Mouse (Mus musculus) urinary bladder, adult 18-20 months (tissue): ENCODE results near the gene Fam172a.
"Not testable (repeated sequence)": the region's sequence is repeated elsewhere in the genome, so short reads cannot be mapped to it uniquely, and the experiment has no call there.

Experiments
- DNase-seq, 2 experiments: peaks; one replicate each; pipeline ENCODE4 v3.0.0; 2022; ENCODE audit warnings: low spot score in 2 of 2, mixed read lengths in 2 of 2

Gene Fam172a

GRCm38 (mm10) chr13:77701733-77702132, at the start of gene Fam172a:
Gene Fam172a, plus strand, starts transcription at chr13:77702033.
- not testable (repeated sequence) for DNase-seq

- no peak for DNase-seq
These were observed 13.2 kb upstream of the Fam172a start for GRCm38 (mm10) chr13:77688651-77689050.

GRCm38 (mm10) chr13:77708514-77709013, 6.7 kb downstream of the Fam172a start:
- DNase-seq: peak; percentile 87 to 91

- no peak for DNase-seq
These were observed 15.7 kb downstream of the Fam172a start for GRCm38 (mm10) chr13:77717499-77717898.

- DNase-seq: no peak
These were observed 41.0 kb downstream of the Fam172a start for GRCm38 (mm10) chr13:77742822-77743221.

GRCm38 (mm10) chr13:77777606-77778005, 75.8 kb downstream of the Fam172a start:
- DNase-seq: no peak

GRCm38 (mm10) chr13:77807341-77807740, 105.5 kb downstream of the Fam172a start:
- DNase-seq: not testable (repeated sequence)

GRCm38 (mm10) chr13:77810449-77810848, 108.6 kb downstream of the Fam172a start:
- DNase-seq: no peak

GRCm38 (mm10) chr13:77826138-77826537, 124.3 kb downstream of the Fam172a start:
- DNase-seq: no peak

GRCm38 (mm10) chr13:77843017-77843654, 141.3 kb downstream of the Fam172a start:
- no peak for DNase-seq

GRCm38 (mm10) chr13:77848868-77849267, 147.0 kb downstream of the Fam172a start:
- no peak for DNase-seq

GRCm38 (mm10) chr13:77864804-77865203, 163.0 kb downstream of the Fam172a start:
- DNase-seq: no peak

- DNase-seq: no peak
These were observed 166.5 kb downstream of the Fam172a start for GRCm38 (mm10) chr13:77868314-77868713.

GRCm38 (mm10) chr13:77878120-77878519, 176.3 kb downstream of the Fam172a start:
- DNase-seq: no peak

GRCm38 (mm10) chr13:77878545-77878944, 176.7 kb downstream of the Fam172a start:
- DNase-seq: no peak

- DNase-seq: no peak
These were observed 195.8 kb downstream of the Fam172a start for GRCm38 (mm10) chr13:77897619-77898018.

- DNase-seq: no peak
These were observed 196.4 kb downstream of the Fam172a start for GRCm38 (mm10) chr13:77898066-77898796.

- no peak for DNase-seq
These were observed 197.9 kb downstream of the Fam172a start for GRCm38 (mm10) chr13:77899725-77900124.

GRCm38 (mm10) chr13:77900843-77901242, 199.0 kb downstream of the Fam172a start:
- DNase-seq: no peak

- DNase-seq: no peak
These were observed 207.4 kb downstream of the Fam172a start for GRCm38 (mm10) chr13:77909184-77909583.

- DNase-seq: no peak
These were observed 221.0 kb downstream of the Fam172a start for GRCm38 (mm10) chr13:77922834-77923233.

- DNase-seq: no peak
These were observed 255.8 kb downstream of the Fam172a start for GRCm38 (mm10) chr13:77957611-77958010.
